Mouse (Mus musculus): ENCODE results near the gene Rxra. TPM values are rescaled to one million over a fixed set of nuclear protein-coding genes. Genes with fewer than 3 reads are reported as not detected.

Rxra gene
- polyA plus RNA-seq, 1 experiment from 2014 or later = 13.3 TPM

DNA sequence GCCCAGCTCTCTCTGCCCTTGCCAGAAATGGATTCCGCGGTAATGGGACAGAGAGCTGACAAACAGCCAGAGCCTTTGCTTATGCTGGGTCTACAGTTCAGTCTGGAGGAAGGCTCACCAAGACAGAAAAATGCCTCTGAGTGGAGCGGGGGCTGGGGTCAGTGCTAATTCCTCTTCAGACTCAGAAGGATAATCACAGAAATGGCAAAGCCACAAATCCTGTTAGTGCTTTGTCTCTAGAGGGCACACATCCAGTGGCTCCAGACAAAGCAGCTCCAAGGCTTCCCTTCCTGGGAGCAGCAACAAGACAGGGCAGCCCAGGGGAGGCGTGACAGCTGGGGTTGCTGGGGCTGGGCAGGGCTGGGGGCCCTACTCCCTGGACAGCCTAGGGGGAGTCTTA lies 9.5 kb upstream of the Rxra start:
- Histone ChIP-seq H3K36me3 (replicated peaks; ENCODE audit: insufficient read depth, low read length) (no peaks in the 10 kb centered on the region), H3K4me3 (ENCODE audit: low read depth, low read length) (no peak overlapping the region), H3K9me3 (ENCODE audit: low read length) (no peaks in the 10 kb centered on the region), H3K27me3 (ENCODE audit: insufficient read depth, low read length) (no peaks in the 10 kb centered on the region), H3K9ac (replicated peaks) (no peak overlapping the region), H3K27ac (ENCODE audit: low read depth) (no peak overlapping the region), H3K4me2 (ENCODE audit: low read depth, low read length) (no peak overlapping the region), H3K4me1 (ENCODE audit: insufficient read depth) (peaks cover 4% of the 10 kb centered on the region)
- no peak for TF ChIP-seq EP300 (IDR thresholded peaks at IDR 0.05; ENCODE audit: low read depth)
- no peak for TF ChIP-seq CTCF (IDR thresholded peaks at IDR 0.05; ENCODE audit: low read depth)
- DNase-seq = no peak
- no peak for ATAC-seq
- WGBS (ENCODE audit: insufficient replicate concordance) = 81% methylated on average over 4 of the region's 4 CpGs

DNA sequence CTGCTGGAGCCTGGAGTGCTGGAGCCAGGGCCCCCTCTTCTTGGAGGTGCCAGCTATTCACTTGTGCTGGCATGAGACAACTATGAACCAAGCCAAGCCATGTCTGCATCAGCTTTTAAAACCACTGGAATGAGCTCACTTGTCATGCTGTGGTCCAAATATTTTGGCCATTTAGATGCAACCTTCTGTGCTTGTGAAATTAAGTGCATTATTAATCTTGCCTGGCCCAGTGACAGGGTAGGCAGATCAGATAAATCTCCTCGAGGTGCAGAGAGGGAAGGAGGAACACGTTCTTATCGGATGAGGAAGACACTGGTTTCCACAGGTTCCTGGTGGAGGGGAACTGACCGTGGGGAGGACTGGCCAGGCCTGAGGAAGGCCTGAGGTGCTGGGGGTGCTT lies 8.6 kb upstream of the Rxra start:
- no peak overlapping the region for H3K9ac ChIP-seq (replicated peaks)
- TF ChIP-seq CTCF (IDR thresholded peaks at IDR 0.05; ENCODE audit: low read depth) = no peak
- no peak for TF ChIP-seq EP300 (IDR thresholded peaks at IDR 0.05; ENCODE audit: low read depth)
- H3K27me3 ChIP-seq (ENCODE audit: insufficient read depth, low read length) = no peaks in the 10 kb centered on the region
- H3K4me1 ChIP-seq (ENCODE audit: insufficient read depth) = peaks cover 12% of the 10 kb centered on the region
- ATAC-seq (no peak), DNase-seq (no peak)
- H3K4me3 ChIP-seq (ENCODE audit: low read depth, low read length) = no peak overlapping the region
- no peaks in the 10 kb centered on the region for H3K36me3 ChIP-seq (replicated peaks; ENCODE audit: insufficient read depth, low read length)
- 27% methylated on average over 4 of the region's 4 CpGs for WGBS (ENCODE audit: insufficient replicate concordance)
- no peak overlapping the region for H3K4me2 ChIP-seq (ENCODE audit: low read depth, low read length)
- no peak overlapping the region for H3K27ac ChIP-seq (ENCODE audit: low read depth)
- H3K9me3 ChIP-seq (ENCODE audit: low read length) = no peaks in the 10 kb centered on the region

DNA sequence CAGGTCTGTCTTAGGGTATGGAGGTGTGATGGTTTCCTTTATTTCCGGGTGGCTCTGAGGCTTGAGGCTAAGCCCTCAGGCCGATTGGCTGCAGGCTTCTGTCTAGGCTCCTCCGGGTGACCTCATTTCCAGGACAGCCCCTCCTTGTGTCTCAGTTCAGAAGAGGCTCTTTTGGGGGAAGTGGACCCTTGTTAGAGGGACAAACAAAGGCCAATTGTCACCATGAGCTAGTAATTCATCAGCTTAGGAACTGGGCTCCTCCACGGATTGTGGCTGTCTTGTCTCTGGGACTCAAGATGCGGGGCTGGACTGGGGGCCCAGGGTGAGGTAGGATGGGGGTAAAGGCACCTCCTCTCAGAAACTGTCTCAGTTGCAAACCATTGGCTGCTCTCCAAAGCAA lies 5.5 kb upstream of the Rxra start:
- no peak overlapping the region for H3K4me3 ChIP-seq (ENCODE audit: low read depth, low read length)
- no peak for DNase-seq
- H3K9ac ChIP-seq (replicated peaks) = no peak overlapping the region
- H3K27ac ChIP-seq (ENCODE audit: low read depth) = no peak overlapping the region
- H3K4me2 ChIP-seq (ENCODE audit: low read depth, low read length) = no peak overlapping the region
- no peak for ATAC-seq
- H3K9me3 ChIP-seq (ENCODE audit: low read length) = no peaks in the 10 kb centered on the region
- H3K27me3 ChIP-seq (ENCODE audit: insufficient read depth, low read length) = no peaks in the 10 kb centered on the region
- WGBS (ENCODE audit: insufficient replicate concordance) = 58% methylated on average over 5 of the region's 5 CpGs
- TF ChIP-seq CTCF (IDR thresholded peaks at IDR 0.05; ENCODE audit: low read depth) = no peak
- TF ChIP-seq EP300 (IDR thresholded peaks at IDR 0.05; ENCODE audit: low read depth) = no peak
- no peaks in the 10 kb centered on the region for H3K36me3 ChIP-seq (replicated peaks; ENCODE audit: insufficient read depth, low read length)
- H3K4me1 ChIP-seq (ENCODE audit: insufficient read depth) = peaks cover 24% of the 10 kb centered on the region

DNA sequence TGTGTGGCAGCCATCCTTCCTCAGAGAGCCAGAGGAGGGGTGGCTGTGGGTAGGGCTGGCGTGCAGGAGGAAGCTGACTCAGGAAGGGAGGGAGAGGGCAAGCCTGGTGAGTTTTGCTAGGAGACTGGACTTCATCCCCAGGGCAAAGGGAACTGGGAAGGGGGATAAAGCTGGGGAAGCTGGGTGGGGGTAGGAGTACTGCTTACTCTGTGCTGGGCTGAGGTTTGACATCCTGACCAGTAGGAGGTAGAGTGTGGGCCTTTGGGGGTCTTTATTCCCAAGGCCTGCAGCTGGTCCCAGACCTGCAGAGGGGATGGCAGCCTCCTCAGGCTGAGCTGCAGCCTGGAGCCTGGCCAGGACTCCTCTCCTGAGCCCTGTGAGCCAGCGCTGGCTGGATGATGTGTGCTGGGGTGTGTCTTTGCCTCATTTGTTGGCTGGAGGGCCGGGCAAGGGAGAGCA lies 4.6 kb upstream of the Rxra start:
- ATAC-seq = peak; percentile 77
- H3K27ac ChIP-seq (ENCODE audit: low read depth) = peak overlapping the region; percentile 72
- DNase-seq = no peak
- no peak for TF ChIP-seq CTCF (IDR thresholded peaks at IDR 0.05; ENCODE audit: low read depth)
- no peak for TF ChIP-seq EP300 (IDR thresholded peaks at IDR 0.05; ENCODE audit: low read depth)
- H3K9ac ChIP-seq (replicated peaks) = no peak overlapping the region; the same call in 1 of the 2 replicates
- no peaks in the 10 kb centered on the region for H3K36me3 ChIP-seq (replicated peaks; ENCODE audit: insufficient read depth, low read length)
- 30% methylated on average over 3 of the region's 3 CpGs for WGBS (ENCODE audit: insufficient replicate concordance)
- peaks cover 27% of the 10 kb centered on the region for H3K4me1 ChIP-seq (ENCODE audit: insufficient read depth)
- H3K4me3 ChIP-seq (ENCODE audit: low read depth, low read length) = no peak overlapping the region
- no peak overlapping the region for H3K4me2 ChIP-seq (ENCODE audit: low read depth, low read length)
- H3K27me3 ChIP-seq (ENCODE audit: insufficient read depth, low read length) = no peaks in the 10 kb centered on the region
- no peaks in the 10 kb centered on the region for H3K9me3 ChIP-seq (ENCODE audit: low read length)

- H3K9me3 ChIP-seq (ENCODE audit: low read length) = no peaks in the 10 kb centered on the region
- H3K36me3 ChIP-seq (replicated peaks; ENCODE audit: insufficient read depth, low read length) = no peaks in the 10 kb centered on the region
- peak; percentile 71 for ATAC-seq
- peak overlapping the region; percentile 91 for H3K4me3 ChIP-seq (ENCODE audit: low read depth, low read length)
- peak overlapping the region; percentile 80 for H3K4me2 ChIP-seq (ENCODE audit: low read depth, low read length)
- peak overlapping the region; percentile 89 for H3K9ac ChIP-seq (replicated peaks)
- H3K27me3 ChIP-seq (ENCODE audit: insufficient read depth, low read length) = no peaks in the 10 kb centered on the region
- 3% methylated on average over 28 of the region's 106 CpGs for WGBS (ENCODE audit: insufficient replicate concordance)
- peaks cover 39% of the 10 kb centered on the region for H3K4me1 ChIP-seq (ENCODE audit: insufficient read depth)
- H3K27ac ChIP-seq (ENCODE audit: low read depth) = peak overlapping the region; percentile 99
- TF ChIP-seq EP300 (IDR thresholded peaks at IDR 0.05; ENCODE audit: low read depth) = no peak
- peak; percentile 79 for DNase-seq
Measured at GRCm38 (mm10) chr2:27676478-27677325, 462 bp downstream of the Rxra start.

DNA sequence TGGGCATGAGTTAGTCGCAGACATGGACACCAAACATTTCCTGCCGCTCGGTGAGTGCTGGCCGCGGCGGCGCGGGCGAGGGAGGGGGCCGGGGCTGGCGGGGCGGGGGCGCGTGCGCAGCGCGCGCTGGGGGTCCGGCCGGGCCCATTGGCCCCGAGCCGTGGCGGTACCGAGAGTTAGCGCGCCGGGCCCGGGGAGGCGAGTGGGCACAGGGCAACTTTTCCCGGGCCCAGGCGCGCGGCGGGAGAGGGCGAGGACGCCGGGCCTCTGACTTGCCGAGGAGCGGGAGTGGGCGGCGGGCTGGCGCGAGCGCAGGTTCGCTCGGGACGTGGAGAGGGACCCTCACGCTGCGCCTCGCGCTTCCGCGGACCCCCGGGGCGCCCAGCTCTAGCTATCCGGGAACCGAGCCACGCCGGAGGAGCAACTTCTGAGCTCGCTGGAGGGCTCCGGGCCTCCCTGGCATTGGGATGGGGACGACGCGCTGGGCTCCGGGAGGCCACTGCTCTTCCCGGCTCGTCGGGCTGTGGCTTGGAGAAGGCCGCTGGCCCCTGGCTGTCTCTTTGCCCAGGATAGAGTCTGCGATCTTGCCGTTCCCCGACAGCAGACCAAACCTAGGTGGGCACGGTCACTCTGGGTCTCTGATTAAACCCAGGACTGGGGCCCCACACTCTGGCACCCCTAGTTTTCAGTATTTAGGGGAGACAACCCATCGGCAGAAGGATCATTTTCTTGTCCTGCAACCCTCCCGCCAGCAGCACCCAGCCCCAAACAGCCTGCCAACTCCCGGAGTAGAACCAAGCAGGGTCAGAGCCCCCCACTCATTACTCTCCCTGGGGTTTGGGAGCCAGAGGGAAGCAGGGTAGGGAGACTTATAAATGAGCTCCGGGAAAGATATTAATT lies 1.4 kb downstream of the Rxra start:
- ATAC-seq = no peak
- peaks cover 41% of the 10 kb centered on the region for H3K4me1 ChIP-seq (ENCODE audit: insufficient read depth)

More for the DNA sequence above, 1.4 kb downstream of the Rxra start:
- DNase-seq = no peak
- Histone ChIP-seq H3K4me3 (ENCODE audit: low read depth, low read length) (peak overlapping the region; percentile 91), H3K27ac (ENCODE audit: low read depth) (peak overlapping the region; percentile 99), H3K4me2 (ENCODE audit: low read depth, low read length) (peak overlapping the region; percentile 80), H3K9me3 (ENCODE audit: low read length) (no peaks in the 10 kb centered on the region), H3K27me3 (ENCODE audit: insufficient read depth, low read length) (no peaks in the 10 kb centered on the region), H3K9ac (replicated peaks) (peak overlapping the region; percentile 89), H3K36me3 (replicated peaks; ENCODE audit: insufficient read depth, low read length) (no peaks in the 10 kb centered on the region)
- TF ChIP-seq EP300 (IDR thresholded peaks at IDR 0.05; ENCODE audit: low read depth) = no peak
- TF ChIP-seq CTCF (IDR thresholded peaks at IDR 0.05; ENCODE audit: low read depth) = no peak
- 3% methylated on average over 55 of the region's 77 CpGs for WGBS (ENCODE audit: insufficient replicate concordance)
